Mouse (Mus musculus): ENCODE data around the gene Appbp2.
"Not testable (repeated sequence)": the region's sequence is repeated elsewhere in the genome, so short reads cannot be mapped to it uniquely, and the experiment has no call there.

Gene Appbp2

GRCm38 (mm10) chr11:85222561-85222960 is 12.4 kb downstream of the Appbp2 start:
- DNase-seq = no peak

GRCm38 (mm10) chr11:85219014-85219413 is 15.9 kb downstream of the Appbp2 start:
- no peak for DNase-seq

GRCm38 (mm10) chr11:85214679-85215078 is 20.3 kb downstream of the Appbp2 start:
- DNase-seq = no peak

GRCm38 (mm10) chr11:85213215-85213614 is 21.7 kb downstream of the Appbp2 start:
- DNase-seq = no peak

GRCm38 (mm10) chr11:85211151-85211550 is 23.8 kb downstream of the Appbp2 start:
- DNase-seq = no peak

- DNase-seq = no peak
Observed at GRCm38 (mm10) chr11:85206231-85206630, 28.7 kb downstream of the Appbp2 start.

GRCm38 (mm10) chr11:85198906-85199305 is 36.0 kb downstream of the Appbp2 start:
- no peak for DNase-seq

- DNase-seq = no peak
Observed at GRCm38 (mm10) chr11:85196046-85196445, 38.9 kb downstream of the Appbp2 start.

- DNase-seq = no peak
Observed at GRCm38 (mm10) chr11:85194206-85194605, 40.7 kb downstream of the Appbp2 start.

- DNase-seq = no peak
Observed at GRCm38 (mm10) chr11:85190741-85191140, 44.2 kb downstream of the Appbp2 start.

- DNase-seq = no peak
Observed at GRCm38 (mm10) chr11:85189110-85189509, 45.8 kb downstream of the Appbp2 start.

- no peak for DNase-seq
Observed at GRCm38 (mm10) chr11:85184839-85185238, 50.1 kb downstream of the Appbp2 start.

GRCm38 (mm10) chr11:85184082-85184481 is 50.8 kb downstream of the Appbp2 start:
- DNase-seq = peak; percentile 65

- DNase-seq = peak; percentile 31
Observed at GRCm38 (mm10) chr11:85183284-85183779, 51.6 kb downstream of the Appbp2 start.

- peak; percentile 70 for DNase-seq
Observed at GRCm38 (mm10) chr11:85182617-85183283, 52.2 kb downstream of the Appbp2 start.

- DNase-seq = no peak
Observed at GRCm38 (mm10) chr11:85178413-85178812, 56.5 kb downstream of the Appbp2 start.

GRCm38 (mm10) chr11:85177761-85178160 is 57.2 kb downstream of the Appbp2 start:
- no peak for DNase-seq

GRCm38 (mm10) chr11:85175941-85176340 is 59.0 kb downstream of the Appbp2 start:
- no peak for DNase-seq

GRCm38 (mm10) chr11:85170833-85171232 is 64.1 kb downstream of the Appbp2 start:
- no peak for DNase-seq

GRCm38 (mm10) chr11:85170058-85170740 is 64.7 kb downstream of the Appbp2 start, which contains the start of gene 1700125H20Rik:
Gene 1700125H20Rik (plus strand): TSS chr11:85170404.
- peak; percentile 89 for DNase-seq

- DNase-seq = no peak
Observed at GRCm38 (mm10) chr11:85167503-85167902, 67.4 kb downstream of the Appbp2 start.

- no peak for DNase-seq
Observed at GRCm38 (mm10) chr11:85164371-85164770, 70.6 kb downstream of the Appbp2 start.

- not testable (repeated sequence) for DNase-seq
Observed at GRCm38 (mm10) chr11:85163014-85163413, 71.9 kb downstream of the Appbp2 start.

GRCm38 (mm10) chr11:85157301-85157700 is 77.6 kb downstream of the Appbp2 start:
- DNase-seq = no peak

Measured in cerebellum, adult 9-10 months (tissue).